ENCODE assay signal across 27 mouse cellular contexts in the genomic region with DNA sequence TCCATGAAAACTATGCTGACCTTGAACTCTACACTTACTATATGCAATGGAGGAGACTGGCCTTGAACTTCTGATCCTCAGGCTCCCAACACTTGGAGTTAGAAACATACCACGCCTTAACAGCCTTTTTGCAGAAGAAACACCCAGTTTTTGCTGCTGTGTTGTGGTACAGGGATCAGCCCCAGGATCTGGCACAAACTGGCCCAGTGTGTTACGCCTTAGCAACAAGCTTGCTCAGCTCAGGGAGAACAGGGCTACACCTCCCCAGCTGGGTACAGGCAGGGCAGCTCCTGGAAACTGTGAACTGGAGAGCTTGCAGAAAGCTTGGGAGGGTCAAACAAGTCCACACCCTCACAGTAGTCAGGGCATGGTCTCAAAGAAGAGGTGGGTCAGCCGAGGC. TPM values are rescaled to one million over a fixed set of nuclear protein-coding genes. Genes with fewer than 3 reads are reported as not detected.
A peak's percentile ranks its signal among the peaks of the same experiment; 100 is the strongest.
DNase-seq lines count a peak whose midpoint lies in the region; ATAC-seq and TF ChIP-seq lines count a peak whose summit lies in the region.
"Had no signal": no experiment of that assay in that cellular context is flagged by ENCODE, and none has a peak within 500 bp of the region (broad histone marks: within the 10 kb centered on the region; RNA-seq: fewer than 3 reads in every experiment).

No protein-coding gene starts in this region.

- no peaks in the 10 kb centered on the region for H3K27me3 ChIP-seq in limb, embryonic 14.5 days (ENCODE audit: control insufficient read depth, insufficient read depth, low read length)
- no peaks in the 10 kb centered on the region for H3K27me3 ChIP-seq in limb, embryonic 10.5 days (ENCODE audit: low read depth, poor library complexity, severe bottlenecking)
- H3K27me3 ChIP-seq: embryonic facial prominence, embryonic 15.5 days; forebrain, embryonic 12.5 days; forebrain, embryonic 15.5 days; heart, embryonic 13.5 days; hindbrain, embryonic 13.5 days; intestine, embryonic 15.5 days had no signal

- H3K4me3 ChIP-seq in limb, embryonic 14.5 days (replicated peaks; ENCODE audit: low read length), result no peak overlapping the region
- no peak overlapping the region for H3K4me3 ChIP-seq in limb, embryonic 10.5 days
- H3K4me3 ChIP-seq in cortical plate, adult 2 months (ENCODE audit: insufficient read depth, low read length), result no peak overlapping the region
- H3K4me3 ChIP-seq: embryonic facial prominence, embryonic 15.5 days; erythroblast, embryonic 14.5 days; forebrain, embryonic 12.5 days; forebrain, embryonic 15.5 days; heart, adult 2 months; heart, embryonic 10.5 days; heart, embryonic 13.5 days; hindbrain, embryonic 10.5 days; hindbrain, embryonic 13.5 days; intestine, embryonic 15.5 days had no signal

- DNase-seq in limb, embryonic 14.5 days (ENCODE audit: low spot score), result no peak
- no peak for DNase-seq in limb, embryonic 10.5 days (ENCODE audit: low spot score)
- peak; percentile 56 for DNase-seq in R1 (ENCODE audit: low read depth, low spot score)
- no peak for DNase-seq in urinary bladder, postnatal 14 days (ENCODE audit: low spot score)
- DNase-seq: adrenal gland, adult 2 months; adrenal gland, postnatal 14 days; cerebellum, adult 11 months; cerebellum, adult 2 months; cerebellum, adult 9-11 months; cerebellum, postnatal 25 days; embryo, embryonic 11 days; gastrocnemius, postnatal 10 days; gastrocnemius, postnatal 36 days; heart, adult 2 months had no signal

- H3K4me2 ChIP-seq in limb, embryonic 14.5 days (replicated peaks; ENCODE audit: low read depth, low read length, severe bottlenecking), result no peak overlapping the region
- H3K4me2 ChIP-seq: embryonic facial prominence, embryonic 15.5 days; forebrain, embryonic 12.5 days; forebrain, embryonic 15.5 days; heart, embryonic 13.5 days; hindbrain, embryonic 13.5 days; intestine, embryonic 15.5 days had no signal

- no peak for TF ChIP-seq CTCF in cortical plate, adult 2 months (IDR thresholded peaks at IDR 0.05; ENCODE audit: extremely low read depth, insufficient read depth, low read length)

- WGBS in limb, embryonic 14.5 days, result 91% methylated on average over 3 of the region's 3 CpGs
- 89% methylated on average over 3 of the region's 3 CpGs for WGBS in limb, embryonic 10.5 days

- 0 out of 2 replicates have a peak overlapping the region, but pooled peaks have one; percentile 8 for H3K27ac ChIP-seq in limb, embryonic 14.5 days (replicated peaks; ENCODE audit: low read depth, low read length)
- H3K27ac ChIP-seq in limb, embryonic 10.5 days, result no peak overlapping the region
- no peak overlapping the region for H3K27ac ChIP-seq in cortical plate, adult 2 months (ENCODE audit: insufficient read depth, low read length)
- H3K27ac ChIP-seq: embryonic facial prominence, embryonic 15.5 days; forebrain, embryonic 12.5 days; forebrain, embryonic 15.5 days; heart, adult 2 months; heart, embryonic 10.5 days; heart, embryonic 13.5 days; hindbrain, embryonic 10.5 days; hindbrain, embryonic 13.5 days; intestine, embryonic 15.5 days had no signal

- no peak overlapping the region for H3K9ac ChIP-seq in limb, embryonic 14.5 days (ENCODE audit: low read depth, low read length, severe bottlenecking)
- H3K9ac ChIP-seq: embryonic facial prominence, embryonic 15.5 days; forebrain, embryonic 12.5 days; forebrain, embryonic 15.5 days; heart, embryonic 13.5 days; hindbrain, embryonic 13.5 days; intestine, embryonic 15.5 days had no signal

- peaks cover 48% of the 10 kb centered on the region for H3K36me3 ChIP-seq in limb, embryonic 14.5 days (ENCODE audit: control insufficient read depth, insufficient read depth, low read length)
- peaks cover 55% of the 10 kb centered on the region for H3K36me3 ChIP-seq in limb, embryonic 10.5 days

- no peak for ATAC-seq in limb, embryonic 14.5 days (ENCODE audit: low FRiP score, low read depth)
- ATAC-seq in erythroblast, adult 5-6 weeks (replicated peaks; ENCODE audit: low FRiP score, poor library complexity, severe bottlenecking), result no peak
- ATAC-seq: CD4-positive, CD25-positive, alpha-beta regulatory T cell, adult 4 months; forebrain, embryonic 15.5 days; hindbrain, embryonic 16.5 days; intestine, embryonic 15.5 days had no signal

- no peak for TF ChIP-seq POLR2A in limb, embryonic 14.5 days (IDR thresholded peaks at IDR 0.05; ENCODE audit: borderline replicate concordance, extremely low read depth, insufficient read depth, insufficient read length)
- TF ChIP-seq POLR2A in cortical plate, adult 2 months (IDR thresholded peaks at IDR 0.05; ENCODE audit: extremely low read depth, insufficient read depth, low read length), result 0 out of 2 replicates have a peak, but pooled peaks have one; percentile 5

- H3K4me1 ChIP-seq in limb, embryonic 14.5 days (ENCODE audit: control insufficient read depth, insufficient read depth, low read length), result no peaks in the 10 kb centered on the region
- H3K4me1 ChIP-seq in limb, embryonic 10.5 days, result no peaks in the 10 kb centered on the region
- no peaks in the 10 kb centered on the region for H3K4me1 ChIP-seq in cortical plate, adult 2 months (ENCODE audit: control insufficient read depth, insufficient read depth, low read length)
- H3K4me1 ChIP-seq: embryonic facial prominence, embryonic 15.5 days; forebrain, embryonic 12.5 days; forebrain, embryonic 15.5 days; heart, embryonic 13.5 days; hindbrain, embryonic 10.5 days; hindbrain, embryonic 13.5 days; intestine, embryonic 15.5 days had no signal

- H3K9me3 ChIP-seq in limb, embryonic 14.5 days (ENCODE audit: control insufficient read depth, low read length), result no peaks in the 10 kb centered on the region
- no peaks in the 10 kb centered on the region; the same call in 1 of the 2 replicates for H3K9me3 ChIP-seq in limb, embryonic 10.5 days (replicated peaks)
- H3K9me3 ChIP-seq: embryonic facial prominence, embryonic 15.5 days; forebrain, embryonic 15.5 days; heart, embryonic 10.5 days; hindbrain, embryonic 13.5 days; intestine, embryonic 15.5 days had no signal

RNA-seq across cellular contexts. Expression of a gene that starts 23.5 kb away (rescaled TPM):
- polyA plus RNA-seq in limb, embryonic 14.5 days (2012; rRNA removed), result 1.1 and 1.2 TPM in 2 replicates
- polyA plus RNA-seq in limb, embryonic 14.5 days (2014; fragmentation: Nextera tagmentation; extraction: Ambion mirVana), result 1.3 and 1.5 TPM in 2 replicates
- 0.25 and 0.38 TPM in 2 replicates for polyA plus RNA-seq in limb, embryonic 10.5 days (2016; fragmentation: Nextera tagmentation; extraction: Ambion mirVana)
- 2.4 and 2.6 TPM in 2 replicates for polyA plus RNA-seq in cortical plate, adult 2 months (2012; rRNA removed)
- 9.4 and 10.0 TPM in 2 replicates for total RNA-seq in erythroblast, adult 5-6 weeks (2015; ENCODE audit: low replicate concordance)
- total RNA-seq in erythroblast, adult 5-6 weeks (2017; ENCODE audit: low replicate concordance), result 3.0 and 3.1 TPM in 2 replicates

RNA-seq across cellular contexts. Expression of a gene that starts 26.8 kb away (rescaled TPM):
- 88.4 and 110 TPM in 2 replicates for polyA plus RNA-seq in limb, embryonic 14.5 days (2012; rRNA removed)
- 20.5 and 24.6 TPM in 2 replicates for polyA plus RNA-seq in limb, embryonic 14.5 days (2014; fragmentation: Nextera tagmentation; extraction: Ambion mirVana)
- polyA plus RNA-seq in limb, embryonic 10.5 days (2016; fragmentation: Nextera tagmentation; extraction: Ambion mirVana), result 16.0 and 18.3 TPM in 2 replicates
- 112 and 117 TPM in 2 replicates for polyA plus RNA-seq in cortical plate, adult 2 months (2012; rRNA removed)
- total RNA-seq in erythroblast, adult 5-6 weeks (2015; ENCODE audit: low replicate concordance), result 0.96 and 6.7 TPM in 2 replicates
- total RNA-seq in erythroblast, adult 5-6 weeks (2017; ENCODE audit: low replicate concordance), result 2.1 and 7.8 TPM in 2 replicates
